Mouse (Mus musculus): ENCODE results near the gene Hspa12a.

The Hspa12a gene

GRCm38 (mm10) chr19:58822454-58823200 is 120.8 kb downstream of the Hspa12a start:
- no peak for DNase-seq (ENCODE audit: low spot score)

- DNase-seq (ENCODE audit: low spot score): no peak
These were observed 124.7 kb downstream of the Hspa12a start for GRCm38 (mm10) chr19:58818571-58819415.

- DNase-seq (ENCODE audit: low spot score): no peak
These were observed 126.1 kb downstream of the Hspa12a start for GRCm38 (mm10) chr19:58817398-58817797.

- no peak for DNase-seq (ENCODE audit: low spot score)
These were observed 126.9 kb downstream of the Hspa12a start for GRCm38 (mm10) chr19:58816453-58817041.

GRCm38 (mm10) chr19:58815179-58815922 is 128.1 kb downstream of the Hspa12a start:
- DNase-seq (ENCODE audit: low spot score): no peak

- DNase-seq (ENCODE audit: low spot score): no peak
These were observed 132.9 kb downstream of the Hspa12a start for GRCm38 (mm10) chr19:58810536-58810935.

GRCm38 (mm10) chr19:58808864-58809263 is 134.6 kb downstream of the Hspa12a start:
- no peak for DNase-seq (ENCODE audit: low spot score)

- DNase-seq (ENCODE audit: low spot score): no peak
These were observed 137.1 kb downstream of the Hspa12a start for GRCm38 (mm10) chr19:58806364-58806763.

GRCm38 (mm10) chr19:58805191-58805779 is 138.2 kb downstream of the Hspa12a start:
- no peak for DNase-seq (ENCODE audit: low spot score)

- DNase-seq (ENCODE audit: low spot score): no peak
These were observed 148.3 kb downstream of the Hspa12a start for GRCm38 (mm10) chr19:58795114-58795669.

GRCm38 (mm10) chr19:58794284-58794683 is 149.2 kb downstream of the Hspa12a start, which contains the start of gene 1700019N19Rik:
Gene 1700019N19Rik, minus strand, starts transcription at chr19:58794461.
- no peak for DNase-seq (ENCODE audit: low spot score)

GRCm38 (mm10) chr19:58789194-58789593 is 154.3 kb downstream of the Hspa12a start:
- DNase-seq (ENCODE audit: low spot score): no peak

- no peak for DNase-seq (ENCODE audit: low spot score)
These were observed 159.5 kb downstream of the Hspa12a start for GRCm38 (mm10) chr19:58783938-58784337.

GRCm38 (mm10) chr19:58781566-58781965 is 161.9 kb downstream of the Hspa12a start:
- no peak for DNase-seq (ENCODE audit: low spot score)

- no peak for DNase-seq (ENCODE audit: low spot score)
These were observed 167.0 kb downstream of the Hspa12a start for GRCm38 (mm10) chr19:58776461-58776860.

- no peak for DNase-seq (ENCODE audit: low spot score)
These were observed 176.1 kb downstream of the Hspa12a start for GRCm38 (mm10) chr19:58767329-58767728.

GRCm38 (mm10) chr19:58762848-58763541 is 180.5 kb downstream of the Hspa12a start:
- DNase-seq (ENCODE audit: low spot score): no peak

GRCm38 (mm10) chr19:58762316-58762715 is 181.1 kb downstream of the Hspa12a start:
- no peak for DNase-seq (ENCODE audit: low spot score)

- DNase-seq (ENCODE audit: low spot score): no peak
These were observed 184.0 kb downstream of the Hspa12a start, which contains the start of gene Pnliprp2 for GRCm38 (mm10) chr19:58759423-58759822. Gene Pnliprp2, plus strand, starts transcription at chr19:58759719.

- DNase-seq (ENCODE audit: low spot score): no peak
These were observed 184.6 kb downstream of the Hspa12a start for GRCm38 (mm10) chr19:58758871-58759270.
